Mouse (Mus musculus) lung, embryonic 15.5 days (tissue): ENCODE measurements around the gene Ring1. TPM values are rescaled to one million over a fixed set of nuclear protein-coding genes. Genes with fewer than 3 reads are reported as not detected.

Experiments
- ATAC-seq: fragments of 200-750 bp; cut with Nextera tagmentation; 2 replicates; pipeline ENCODE4 v1.8.0; 2017; ENCODE audit warnings: moderate number of reproducible peaks, borderline replicate concordance; ENCODE audit not compliant: low FRiP score, low TSS enrichment; ENCODE audit errors: extremely low read depth
- H3K27ac ChIP-seq: fragments of 300-500 bp; sonication (generic); 2 replicates; pipeline ENCODE4 v1.5.1; 2015; ENCODE audit warnings: moderate library complexity, mild to moderate bottlenecking, inconsistent platforms
- H3K27me3 ChIP-seq: fragments of 300-500 bp; sonication (generic); 2 replicates; pipeline ENCODE4 v1.6.1; 2015; ENCODE audit warnings: inconsistent platforms
- H3K36me3 ChIP-seq: fragments of 300-500 bp; sonication (generic); 2 replicates; pipeline ENCODE4 v1.6.1; 2015; ENCODE audit warnings: inconsistent platforms
- H3K4me1 ChIP-seq: fragments of 300-500 bp; sonication (generic); 2 replicates; pipeline ENCODE4 v1.6.1; 2015; ENCODE audit warnings: inconsistent platforms
- H3K4me2 ChIP-seq: fragments of 300-500 bp; sonication (generic); 2 replicates; pipeline ENCODE4 v1.6.1; 2015; ENCODE audit warnings: inconsistent platforms, mild to moderate bottlenecking, moderate library complexity
- H3K4me3 ChIP-seq: fragments of 300-500 bp; sonication (generic); 2 replicates; pipeline ENCODE4 v1.5.1; 2015; ENCODE audit warnings: mild to moderate bottlenecking, inconsistent platforms
- H3K9ac ChIP-seq: fragments of 300-500 bp; sonication (generic); 2 replicates; pipeline ENCODE4 v1.6.1; 2015; ENCODE audit warnings: inconsistent platforms
- H3K9me3 ChIP-seq: fragments of 300-500 bp; sonication (generic); 2 replicates; pipeline ENCODE4 v1.6.1; 2016; ENCODE audit warnings: inconsistent platforms
- whole genome bisulfite sequencing: fragments of 180-500 bp; shearing (Covaris S2); methylation state at CpG from one replicate; pipeline ENCODE4 v1.1.7; 2015; 5-methylcytosine and 5-hydroxymethylcytosine counted together
- polyA plus RNA-seq: library from polyadenylated mRNA; unstranded; fragments of >200 nt; fragmentation: Nextera tagmentation; extraction: Ambion mirVana; gene quantifications from 2 replicates; pipeline ENCODE4 v1.2.1, GENCODE M21; 2015

Ring1 gene
- polyA plus RNA-seq, 1 experiment from 2014 or later = 23.2 TPM

- 81% methylated on average over 9 of the region's 9 CpGs for WGBS
- no peak overlapping the region for H3K9ac ChIP-seq
- no peak for ATAC-seq
Measured at GRCm38 (mm10) chr17:34035517-34035916, 11.0 kb upstream of the Ring1 start.

GRCm38 (mm10) chr17:34034064-34034463, 9.6 kb upstream of the Ring1 start:
- no peaks in the 10 kb centered on the region for H3K9me3 ChIP-seq
- no peak overlapping the region for H3K4me3 ChIP-seq
- H3K4me2 ChIP-seq = no peak overlapping the region
- peaks cover 42% of the 10 kb centered on the region for H3K4me1 ChIP-seq
- 71% methylated on average over 10 of the region's 10 CpGs for WGBS
- peaks cover 49% of the 10 kb centered on the region for H3K36me3 ChIP-seq
- no peak overlapping the region for H3K9ac ChIP-seq
- no peak overlapping the region for H3K27ac ChIP-seq
- H3K27me3 ChIP-seq = peaks cover 11% of the 10 kb centered on the region; the same call in 1 of the 2 replicates
- ATAC-seq = no peak

More at GRCm38 (mm10) chr17:34035517-34035916, 11.0 kb upstream of the Ring1 start:
- H3K27ac ChIP-seq = no peak overlapping the region
- no peak overlapping the region for H3K4me2 ChIP-seq
- peaks cover 37% of the 10 kb centered on the region for H3K36me3 ChIP-seq
- H3K9me3 ChIP-seq = no peaks in the 10 kb centered on the region
- no peak overlapping the region for H3K4me3 ChIP-seq
- peaks cover 19% of the 10 kb centered on the region for H3K27me3 ChIP-seq
- H3K4me1 ChIP-seq = peaks cover 39% of the 10 kb centered on the region

- 88% methylated on average over 9 of the region's 9 CpGs for WGBS
- Histone ChIP-seq H3K4me1 (peaks cover 42% of the 10 kb centered on the region), H3K4me2 (peak overlapping the region; percentile 93; the same call in 1 of the 2 replicates), H3K27me3 (peaks cover 5% of the 10 kb centered on the region; the same call in 1 of the 2 replicates), H3K36me3 (peaks cover 55% of the 10 kb centered on the region), H3K4me3 (peak overlapping the region; percentile 73; the same call in 1 of the 2 replicates), H3K9me3 (no peaks in the 10 kb centered on the region), H3K27ac (no peak overlapping the region), H3K9ac (0 out of 2 replicates have a peak overlapping the region, but pooled peaks have one; percentile 82)
- no peak for ATAC-seq
Measured at GRCm38 (mm10) chr17:34033441-34033840, 9.0 kb upstream of the Ring1 start.

GRCm38 (mm10) chr17:34032806-34033205, 8.3 kb upstream of the Ring1 start:
- Histone ChIP-seq H3K36me3 (peaks cover 57% of the 10 kb centered on the region), H3K4me1 (peaks cover 44% of the 10 kb centered on the region), H3K27me3 (no peaks in the 10 kb centered on the region), H3K4me3 (peak overlapping the region; percentile 73), H3K4me2 (peak overlapping the region; percentile 93), H3K9ac (peak overlapping the region; percentile 82), H3K9me3 (no peaks in the 10 kb centered on the region), H3K27ac (peak overlapping the region; percentile 96)
- ATAC-seq = no peak
- WGBS = 43% methylated on average over 9 of the region's 9 CpGs

- Histone ChIP-seq H3K9ac (peak overlapping the region; percentile 82), H3K27ac (peak overlapping the region; percentile 96), H3K27me3 (no peaks in the 10 kb centered on the region), H3K9me3 (no peaks in the 10 kb centered on the region), H3K4me1 (peaks cover 48% of the 10 kb centered on the region), H3K36me3 (peaks cover 51% of the 10 kb centered on the region), H3K4me3 (peak overlapping the region; percentile 73), H3K4me2 (peak overlapping the region; percentile 93)
- peak; percentile 37; the same call in 1 of the 2 replicates for ATAC-seq
- WGBS = under 1% methylated on average over 34 of the region's 48 CpGs
Measured at GRCm38 (mm10) chr17:34032174-34032632, 7.7 kb upstream of the Ring1 start.

GRCm38 (mm10) chr17:34031465-34032173, 7.1 kb upstream of the Ring1 start, which contains the start of the genes Slc39a7 and Rxrb:
Slc39a7 (minus strand) TSS chr17:34031682.
Rxrb (plus strand) TSS chr17:34031812.
- Histone ChIP-seq H3K4me2 (peak within 1 kb of the TSS; percentile 93), H3K9ac (peak within 1 kb of the TSS; percentile 84), H3K4me1 (peaks cover 54% of the 10 kb centered on the region), H3K27me3 (no peaks in the 10 kb centered on the region), H3K36me3 (peaks cover 45% of the 10 kb centered on the region), H3K4me3 (peak within 1 kb of the TSS; percentile 73), H3K27ac (peak within 1 kb of the TSS; percentile 96), H3K9me3 (no peaks in the 10 kb centered on the region)
- peak; percentile 78 for ATAC-seq
- WGBS = under 1% methylated on average over 87 of the region's 88 CpGs

- Histone ChIP-seq H3K27me3 (no peaks in the 10 kb centered on the region), H3K9me3 (no peaks in the 10 kb centered on the region), H3K4me2 (peak overlapping the region; percentile 93), H3K36me3 (peaks cover 37% of the 10 kb centered on the region), H3K4me1 (peaks cover 61% of the 10 kb centered on the region), H3K9ac (peak overlapping the region; percentile 84), H3K27ac (peak overlapping the region; percentile 96), H3K4me3 (peak overlapping the region; percentile 73)
- 2% methylated on average over 20 of the region's 20 CpGs for WGBS
- peak; percentile 3; the same call in 1 of the 2 replicates for ATAC-seq
Measured at GRCm38 (mm10) chr17:34030861-34031326, 6.4 kb upstream of the Ring1 start.

- Histone ChIP-seq H3K9ac (peak overlapping the region; percentile 84), H3K27ac (peak overlapping the region; percentile 96; the same call in 1 of the 2 replicates), H3K27me3 (no peaks in the 10 kb centered on the region), H3K4me3 (peak overlapping the region; percentile 73), H3K36me3 (peaks cover 32% of the 10 kb centered on the region), H3K4me2 (peak overlapping the region; percentile 93), H3K4me1 (peaks cover 69% of the 10 kb centered on the region), H3K9me3 (no peaks in the 10 kb centered on the region)
- 72% methylated on average over 21 of the region's 21 CpGs for WGBS
- no peak for ATAC-seq
Measured at GRCm38 (mm10) chr17:34029890-34030595, 5.6 kb upstream of the Ring1 start.

- ATAC-seq = no peak
- Histone ChIP-seq H3K27me3 (no peaks in the 10 kb centered on the region), H3K4me2 (peak overlapping the region; percentile 93), H3K36me3 (peaks cover 29% of the 10 kb centered on the region), H3K27ac (no peak overlapping the region), H3K4me1 (peaks cover 70% of the 10 kb centered on the region), H3K4me3 (peak overlapping the region; percentile 73), H3K9ac (peak overlapping the region; percentile 84; the same call in 1 of the 2 replicates), H3K9me3 (no peaks in the 10 kb centered on the region)
- WGBS = 86% methylated on average over 18 of the region's 18 CpGs
Measured at GRCm38 (mm10) chr17:34029150-34029889, 4.8 kb upstream of the Ring1 start.

GRCm38 (mm10) chr17:34028501-34029149, 4.1 kb upstream of the Ring1 start:
- peaks cover 23% of the 10 kb centered on the region for H3K36me3 ChIP-seq
- peak overlapping the region; percentile 87; the same call in 1 of the 2 replicates for H3K27ac ChIP-seq
- H3K9ac ChIP-seq = no peak overlapping the region
- ATAC-seq = no peak
- H3K27me3 ChIP-seq = no peaks in the 10 kb centered on the region
- H3K4me2 ChIP-seq = peak overlapping the region; percentile 97
- peaks cover 74% of the 10 kb centered on the region for H3K4me1 ChIP-seq
- no peaks in the 10 kb centered on the region for H3K9me3 ChIP-seq
- 0 out of 2 replicates have a peak overlapping the region, but pooled peaks have one; percentile 75 for H3K4me3 ChIP-seq
- WGBS = 67% methylated on average over 17 of the region's 17 CpGs
